Mouse (Mus musculus): Measurements from ENCODE around the gene Tes3-ps. TPM values are rescaled to one million over a fixed set of nuclear protein-coding genes. Genes with fewer than 3 reads are reported as not detected.

Gene Tes3-ps
- polyA plus RNA-seq, 1 experiment from 2014 or later, result 0.90 TPM

GRCm38 (mm10) chr13:49518761-49519160 lies 25.6 kb downstream of the Tes3-ps start:
- H3K4me1 ChIP-seq, result no peaks in the 10 kb centered on the region
- no peak overlapping the region for H3K4me2 ChIP-seq (replicated peaks)
- no peaks in the 10 kb centered on the region for H3K36me3 ChIP-seq
- no peaks in the 10 kb centered on the region for H3K27me3 ChIP-seq (replicated peaks)
- no peaks in the 10 kb centered on the region for H3K9me3 ChIP-seq
- H3K27ac ChIP-seq, result no peak overlapping the region
- no peak overlapping the region for H3K9ac ChIP-seq
- no peak overlapping the region for H3K4me3 ChIP-seq
- 33% methylated on average over 2 of the region's 2 CpGs for WGBS
- no peak for ATAC-seq (ENCODE audit: low FRiP score, low read depth)

- WGBS, result 88% methylated on average over 2 of the region's 2 CpGs
- H3K9ac ChIP-seq, result no peak overlapping the region
- no peaks in the 10 kb centered on the region for H3K9me3 ChIP-seq
- H3K27ac ChIP-seq, result no peak overlapping the region
- no peaks in the 10 kb centered on the region for H3K36me3 ChIP-seq
- H3K4me1 ChIP-seq, result no peaks in the 10 kb centered on the region
- H3K4me2 ChIP-seq (replicated peaks), result no peak overlapping the region
- H3K4me3 ChIP-seq, result no peak overlapping the region
- no peak for ATAC-seq (ENCODE audit: low FRiP score, low read depth)
- no peaks in the 10 kb centered on the region for H3K27me3 ChIP-seq (replicated peaks)
Observed at GRCm38 (mm10) chr13:49526235-49526634, 33.1 kb downstream of the Tes3-ps start.

GRCm38 (mm10) chr13:49530636-49531035 lies 37.5 kb downstream of the Tes3-ps start:
- Histone ChIP-seq H3K4me1 (no peaks in the 10 kb centered on the region), H3K9ac (no peak overlapping the region), H3K4me2 (replicated peaks) (no peak overlapping the region), H3K9me3 (no peaks in the 10 kb centered on the region), H3K36me3 (no peaks in the 10 kb centered on the region), H3K27ac (no peak overlapping the region), H3K4me3 (no peak overlapping the region), H3K27me3 (replicated peaks) (no peaks in the 10 kb centered on the region)
- ATAC-seq (ENCODE audit: low FRiP score, low read depth), result no peak
- WGBS, result 96% methylated on average over 4 of the region's 4 CpGs

GRCm38 (mm10) chr13:49536946-49537345 lies 43.8 kb downstream of the Tes3-ps start:
- no peaks in the 10 kb centered on the region for H3K36me3 ChIP-seq
- no peak overlapping the region for H3K9ac ChIP-seq
- no peaks in the 10 kb centered on the region for H3K9me3 ChIP-seq
- no peaks in the 10 kb centered on the region for H3K27me3 ChIP-seq (replicated peaks)
- H3K27ac ChIP-seq, result no peak overlapping the region
- H3K4me1 ChIP-seq, result no peaks in the 10 kb centered on the region
- no peak overlapping the region for H3K4me3 ChIP-seq
- WGBS, result 96% methylated on average over 1 of the region's 1 CpGs
- no peak overlapping the region for H3K4me2 ChIP-seq (replicated peaks)
- ATAC-seq (ENCODE audit: low FRiP score, low read depth), result no peak

GRCm38 (mm10) chr13:49538693-49539092 lies 45.6 kb downstream of the Tes3-ps start:
- Histone ChIP-seq H3K36me3 (no peaks in the 10 kb centered on the region), H3K4me3 (no peak overlapping the region), H3K27me3 (replicated peaks) (no peaks in the 10 kb centered on the region), H3K9ac (no peak overlapping the region), H3K4me2 (replicated peaks) (no peak overlapping the region), H3K9me3 (no peaks in the 10 kb centered on the region), H3K4me1 (no peaks in the 10 kb centered on the region), H3K27ac (no peak overlapping the region)
- WGBS, result 94% methylated on average over 1 of the region's 1 CpGs
- no peak for ATAC-seq (ENCODE audit: low FRiP score, low read depth)

- WGBS, result 88% methylated on average over 3 of the region's 3 CpGs
- ATAC-seq (ENCODE audit: low FRiP score, low read depth), result no peak
- Histone ChIP-seq H3K27me3 (replicated peaks) (no peaks in the 10 kb centered on the region), H3K4me1 (no peaks in the 10 kb centered on the region), H3K27ac (no peak within 1 kb of the TSS), H3K9ac (no peak within 1 kb of the TSS), H3K4me2 (replicated peaks) (no peak within 1 kb of the TSS), H3K36me3 (no peaks in the 10 kb centered on the region), H3K4me3 (no peak within 1 kb of the TSS), H3K9me3 (no peaks in the 10 kb centered on the region)
Observed at GRCm38 (mm10) chr13:49544279-49544678, 51.2 kb downstream of the Tes3-ps start, which contains the start of gene Aspn. Gene Aspn (plus strand): TSS chr13:49544443.

GRCm38 (mm10) chr13:49545646-49546045 lies 52.5 kb downstream of the Tes3-ps start:
- Histone ChIP-seq H3K4me3 (no peak overlapping the region), H3K27ac (no peak overlapping the region), H3K9ac (no peak overlapping the region), H3K9me3 (no peaks in the 10 kb centered on the region), H3K27me3 (replicated peaks) (no peaks in the 10 kb centered on the region), H3K4me2 (replicated peaks) (no peak overlapping the region), H3K4me1 (no peaks in the 10 kb centered on the region), H3K36me3 (no peaks in the 10 kb centered on the region)
- 79% methylated on average over 3 of the region's 3 CpGs for WGBS
- no peak for ATAC-seq (ENCODE audit: low FRiP score, low read depth)

Other genes starting within 250 kb of the Tes3-ps start
- gene Susd3, start 244.6 kb upstream of the Tes3-ps start, polyA plus RNA-seq (2016; fragmentation: Nextera tagmentation; extraction: Ambion mirVana), result 0.68 and 0.70 TPM in 2 replicates
- gene Fgd3, start 173.0 kb upstream of the Tes3-ps start, polyA plus RNA-seq (2016; fragmentation: Nextera tagmentation; extraction: Ambion mirVana), result 2.6 and 2.7 TPM in 2 replicates
- gene Bicd2, start 151.7 kb upstream of the Tes3-ps start, polyA plus RNA-seq (2016; fragmentation: Nextera tagmentation; extraction: Ambion mirVana), result 44.5 and 49.9 TPM in 2 replicates
- 16.3 TPM in 2 replicates for gene Ippk, start 72.1 kb upstream of the Tes3-ps start, polyA plus RNA-seq (2016; fragmentation: Nextera tagmentation; extraction: Ambion mirVana)
- gene Ecm2, start 11.5 kb downstream of the Tes3-ps start, polyA plus RNA-seq (2016; fragmentation: Nextera tagmentation; extraction: Ambion mirVana), result 0.42 and 0.60 TPM in 2 replicates
- gene Aspn, start 51.1 kb downstream of the Tes3-ps start, polyA plus RNA-seq (2016; fragmentation: Nextera tagmentation; extraction: Ambion mirVana), result 0.34 and 0.57 TPM in 2 replicates
- 0.35 and 0.42 TPM in 2 replicates for gene Omd, start 89.1 kb downstream of the Tes3-ps start, polyA plus RNA-seq (2016; fragmentation: Nextera tagmentation; extraction: Ambion mirVana)
- gene Ogn, start 114.7 kb downstream of the Tes3-ps start, polyA plus RNA-seq (2016; fragmentation: Nextera tagmentation; extraction: Ambion mirVana), result 5.4 and 6.0 TPM in 2 replicates
- gene Cenpp, start 159.5 kb downstream of the Tes3-ps start, polyA plus RNA-seq (2016; fragmentation: Nextera tagmentation; extraction: Ambion mirVana), result 18.3 and 18.7 TPM in 2 replicates
- 20.1 and 22.0 TPM in 2 replicates for gene Nol8, start 159.8 kb downstream of the Tes3-ps start, polyA plus RNA-seq (2016; fragmentation: Nextera tagmentation; extraction: Ambion mirVana)
- 76.9 and 83.7 TPM in 2 replicates for gene Iars, start 188.8 kb downstream of the Tes3-ps start, polyA plus RNA-seq (2016; fragmentation: Nextera tagmentation; extraction: Ambion mirVana)

All from neural tube, embryonic 12.5 days (tissue).